Mouse (Mus musculus): Measurements from ENCODE around the gene Plcg2.

Plcg2 gene

DNA sequence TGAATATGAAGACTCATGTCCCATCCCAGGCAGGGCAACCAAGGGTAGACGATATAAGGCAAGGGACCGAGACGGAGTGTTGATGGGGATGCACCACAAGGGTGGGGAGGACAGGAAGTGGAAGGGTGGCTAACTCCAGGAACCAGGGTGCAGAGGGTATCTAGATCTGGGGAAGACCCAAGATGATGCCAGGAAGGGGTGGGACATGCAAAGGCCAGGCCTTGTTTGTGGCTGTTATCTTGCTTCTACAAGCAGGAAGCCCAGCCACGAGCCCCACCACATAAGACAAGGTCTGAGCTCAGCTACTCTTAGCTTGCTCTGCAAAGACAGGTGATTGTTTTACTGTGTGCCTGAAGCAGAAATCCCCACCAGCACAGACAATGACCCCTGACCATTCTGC is 50.4 kb downstream of the Plcg2 start:
- peak; percentile 95 for DNase-seq

DNA sequence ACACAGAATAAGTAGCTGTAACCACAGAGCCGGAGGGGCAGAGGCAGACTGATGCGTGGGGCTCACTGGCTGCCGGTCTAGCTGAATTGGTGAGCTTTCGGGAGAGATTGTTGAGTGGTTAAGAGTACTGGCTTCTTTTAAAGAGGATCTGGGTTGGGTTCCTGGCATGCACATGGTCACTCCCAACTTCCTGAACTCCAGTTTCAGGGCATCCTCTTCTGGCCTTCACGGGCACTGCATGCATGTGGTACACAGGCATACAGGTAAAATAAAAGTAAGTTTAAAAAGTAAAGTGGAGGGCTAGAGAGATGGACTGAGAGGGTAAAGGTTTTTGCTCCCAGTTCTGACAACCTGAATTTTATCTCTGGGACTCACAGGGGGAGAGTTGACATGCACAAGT is 52.4 kb downstream of the Plcg2 start:
- DNase-seq, result no peak

DNA sequence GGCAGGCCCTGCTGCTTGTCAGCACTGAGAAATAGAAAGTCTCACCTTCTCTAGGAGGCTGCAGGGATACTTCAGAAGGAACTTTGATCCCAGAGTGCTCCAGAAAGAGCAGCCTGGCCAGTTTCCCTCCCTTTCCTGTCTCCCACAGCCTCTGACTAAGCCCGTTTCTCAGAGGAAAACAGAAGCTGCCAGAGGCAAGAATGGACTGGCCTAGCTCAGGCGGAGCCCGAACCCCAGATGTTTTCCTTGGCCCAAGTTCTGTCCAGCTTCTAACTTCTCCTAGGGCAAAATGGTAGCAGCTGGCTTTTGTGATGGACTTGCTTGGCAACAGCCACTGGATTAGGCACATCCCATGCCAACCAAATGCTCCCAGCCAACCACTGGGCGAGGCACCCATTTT is 62.9 kb downstream of the Plcg2 start:
- DNase-seq, result peak; percentile 97

DNA sequence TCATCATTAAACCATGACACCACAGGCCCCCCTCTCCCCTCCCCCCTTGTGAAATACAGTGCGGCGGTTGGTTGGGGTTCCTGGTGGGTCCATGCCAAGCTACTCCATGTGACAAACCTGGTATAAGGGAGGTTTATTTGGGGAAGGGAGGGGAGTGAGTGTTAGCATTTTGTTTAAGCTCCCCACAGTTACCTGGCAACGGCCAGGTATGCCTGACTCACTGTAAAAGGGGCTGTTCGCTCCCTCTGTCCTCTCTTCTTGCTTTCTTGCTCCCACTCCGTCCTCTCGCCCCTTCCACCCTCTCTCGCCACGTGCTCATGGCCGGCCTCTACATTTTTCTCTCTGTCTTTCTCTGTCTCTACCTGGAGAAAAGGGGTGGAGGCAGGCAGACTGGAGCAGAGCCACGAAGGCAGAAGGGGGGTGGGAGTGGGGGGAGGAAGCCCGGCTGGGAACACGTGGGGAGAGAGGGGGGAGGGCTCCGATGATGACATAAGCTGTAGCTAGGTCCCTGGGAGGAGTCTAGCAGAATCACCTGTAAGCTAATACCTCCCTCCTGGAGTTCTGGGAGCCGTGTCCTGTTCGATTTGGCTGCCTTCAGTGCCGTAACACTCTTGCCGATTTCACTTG is 63.8 kb downstream of the Plcg2 start:
- DNase-seq, result no peak

DNA sequence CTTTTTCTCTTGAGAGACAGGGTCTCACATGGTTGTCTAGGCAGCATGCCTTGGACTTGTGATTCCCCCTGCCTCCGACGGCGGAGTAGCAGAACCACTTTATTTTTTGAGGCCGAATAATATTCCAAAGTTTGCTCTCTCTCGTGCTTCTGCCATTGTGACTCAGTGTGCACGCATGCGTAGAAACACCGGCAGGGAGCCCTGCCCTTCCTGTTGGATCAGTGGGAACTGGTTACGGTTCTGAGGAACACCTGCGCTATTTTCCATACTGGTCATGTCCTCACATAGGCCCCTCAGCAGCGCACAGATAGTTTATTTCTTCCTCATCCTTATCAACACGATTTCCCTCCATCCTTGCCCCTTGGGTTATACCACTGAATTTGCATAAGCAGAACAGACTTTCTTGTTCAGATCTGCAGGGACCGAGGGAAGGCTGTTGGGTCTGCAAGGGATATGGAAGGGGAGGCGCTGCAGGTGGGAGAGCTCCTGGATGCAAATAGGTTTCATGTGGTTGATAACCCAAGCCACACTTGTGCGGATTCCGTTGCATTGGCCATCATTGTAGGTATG is 64.4 kb downstream of the Plcg2 start:
- DNase-seq, result no peak

DNA sequence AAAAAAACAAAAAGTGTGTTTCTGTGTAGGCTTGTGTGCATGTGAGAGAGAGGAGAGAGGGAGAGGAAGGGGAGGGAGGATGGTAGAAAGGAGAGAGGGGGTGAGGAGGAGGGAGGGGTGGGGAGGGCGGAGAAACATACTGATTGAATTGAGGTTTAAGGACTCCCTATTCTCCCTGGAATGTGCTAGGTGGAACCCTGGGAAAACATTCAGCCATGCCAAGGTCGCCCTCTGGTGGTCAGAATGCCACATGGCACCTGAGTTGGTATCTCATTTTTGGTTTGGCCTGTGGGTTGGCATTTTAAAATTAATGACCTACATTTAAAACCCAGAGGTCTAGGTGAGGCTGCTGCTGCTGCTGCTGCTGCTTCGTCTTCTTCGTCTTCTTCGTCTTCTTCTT is 71.3 kb downstream of the Plcg2 start:
- DNase-seq, result no peak

DNA sequence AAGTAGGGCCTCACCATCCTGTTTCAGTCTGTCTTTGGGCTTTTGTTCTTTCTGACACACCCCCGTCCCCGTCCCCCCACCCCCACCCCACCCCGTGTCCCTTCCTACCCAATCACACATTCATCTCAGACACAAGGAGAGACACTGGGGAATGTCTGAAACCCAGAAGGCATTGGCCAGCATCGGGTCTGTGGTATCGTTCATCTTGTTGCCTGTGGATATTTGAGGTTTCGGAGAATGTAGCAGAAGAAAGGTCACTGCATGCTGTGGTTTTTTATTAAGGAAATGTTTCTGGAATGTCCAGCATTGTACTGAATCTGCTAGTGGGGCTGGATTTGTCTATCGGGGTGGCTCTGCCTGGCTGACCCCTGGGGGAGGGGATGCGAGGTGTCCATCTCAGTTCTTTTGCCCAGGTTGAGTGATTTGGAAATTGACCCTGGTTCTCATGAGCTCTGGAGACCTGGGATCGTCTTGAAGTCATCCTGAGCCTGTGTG is 78.2 kb downstream of the Plcg2 start:
- DNase-seq, result no peak

DNA sequence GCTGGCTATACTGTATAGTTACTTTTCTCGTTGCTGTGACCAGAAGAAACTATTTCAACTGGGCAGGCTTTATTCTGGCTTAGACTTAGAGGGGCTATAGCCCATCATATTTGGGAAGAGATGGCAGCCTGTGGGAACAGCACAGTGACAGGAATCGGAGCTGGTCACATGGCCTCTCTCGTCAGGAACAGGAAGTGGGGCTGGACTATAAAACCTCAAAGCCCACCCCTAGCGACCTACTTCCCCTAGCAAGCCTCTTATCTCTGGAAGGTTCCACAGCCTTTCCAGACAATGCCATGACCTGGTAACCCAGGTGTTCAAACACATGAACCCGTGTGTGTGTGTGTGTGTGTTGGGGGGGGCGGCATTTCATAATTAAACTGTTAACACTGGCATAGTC is 79.0 kb downstream of the Plcg2 start:
- DNase-seq, result no peak

DNA sequence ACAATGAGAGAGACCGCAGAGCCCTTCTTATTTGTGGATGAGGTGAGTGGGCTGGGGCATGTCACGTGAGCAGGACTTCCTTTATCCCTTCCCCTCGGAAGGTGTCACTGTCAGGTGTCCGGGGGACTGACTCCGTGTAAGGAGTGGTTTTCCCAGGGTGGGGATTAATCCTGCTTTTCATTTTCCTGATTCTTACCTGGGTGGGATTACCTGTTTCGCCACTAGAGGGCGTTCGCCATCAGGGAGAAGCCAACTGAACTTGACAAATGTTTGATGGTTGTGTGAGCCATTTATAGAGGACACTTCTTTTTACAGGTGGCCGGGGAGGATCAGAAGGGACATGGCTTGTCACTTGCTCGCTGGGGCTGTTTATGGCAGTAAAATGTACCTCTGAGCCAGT is 79.8 kb downstream of the Plcg2 start:
- DNase-seq, result no peak

DNA sequence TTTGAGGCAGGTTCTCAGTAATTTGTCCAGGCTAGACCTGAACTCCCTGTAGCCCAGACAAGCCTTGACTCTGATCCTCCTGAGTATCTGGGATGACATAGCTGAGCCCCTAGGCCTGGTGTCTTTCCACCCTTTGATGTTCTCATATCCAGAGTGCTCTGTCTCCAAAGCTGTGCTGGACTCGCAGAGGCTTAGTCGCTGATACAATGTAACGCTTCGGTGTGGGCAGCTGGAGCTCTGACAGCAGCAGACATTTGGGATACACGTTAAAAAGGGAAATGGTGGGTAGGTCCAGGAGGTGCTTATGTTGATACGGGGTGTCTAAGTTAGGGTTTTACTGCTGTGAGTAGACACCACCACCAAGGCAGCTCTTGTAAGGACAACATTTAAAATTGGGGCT is 80.8 kb downstream of the Plcg2 start:
- DNase-seq, result no peak

DNA sequence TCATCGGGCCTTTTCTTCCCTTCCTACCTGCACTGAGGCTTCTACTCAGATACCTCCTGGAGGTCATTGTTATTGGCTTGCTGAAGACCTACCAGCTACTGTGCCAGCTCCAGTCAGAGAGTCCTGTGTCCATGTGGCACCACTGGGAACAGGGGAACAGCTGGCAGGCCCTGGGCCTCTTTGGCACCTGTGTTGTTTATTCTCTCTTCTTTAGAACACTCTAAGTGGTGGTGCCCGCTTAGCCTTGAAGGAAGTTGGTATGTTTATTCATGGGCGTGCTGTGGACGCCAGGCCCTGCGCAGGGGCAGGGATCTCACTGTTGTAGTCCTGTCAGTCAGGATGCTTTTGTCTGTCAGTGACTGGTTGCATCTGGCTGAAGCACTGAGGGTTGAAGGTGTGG is 95.8 kb downstream of the Plcg2 start:
- no peak for DNase-seq

DNA sequence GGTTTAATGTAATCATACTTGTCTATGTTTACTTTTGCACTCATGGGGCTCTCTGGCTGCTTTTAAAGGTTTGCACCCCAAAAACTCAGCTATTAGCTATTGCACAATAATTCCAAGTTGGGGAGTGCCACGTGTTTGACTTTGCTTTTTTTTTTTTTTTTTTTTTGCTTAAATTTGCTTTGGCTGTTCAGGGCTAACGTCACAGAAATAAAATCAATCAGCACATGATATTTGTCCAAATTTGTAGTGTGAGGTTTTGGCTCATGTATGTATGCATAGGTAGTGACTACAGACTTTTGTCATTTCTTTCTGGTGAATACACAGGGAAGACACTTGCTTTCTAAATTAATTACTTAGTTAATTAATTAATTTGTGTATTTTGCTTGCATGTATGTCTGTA is 96.9 kb downstream of the Plcg2 start:
- DNase-seq, result no peak

DNA sequence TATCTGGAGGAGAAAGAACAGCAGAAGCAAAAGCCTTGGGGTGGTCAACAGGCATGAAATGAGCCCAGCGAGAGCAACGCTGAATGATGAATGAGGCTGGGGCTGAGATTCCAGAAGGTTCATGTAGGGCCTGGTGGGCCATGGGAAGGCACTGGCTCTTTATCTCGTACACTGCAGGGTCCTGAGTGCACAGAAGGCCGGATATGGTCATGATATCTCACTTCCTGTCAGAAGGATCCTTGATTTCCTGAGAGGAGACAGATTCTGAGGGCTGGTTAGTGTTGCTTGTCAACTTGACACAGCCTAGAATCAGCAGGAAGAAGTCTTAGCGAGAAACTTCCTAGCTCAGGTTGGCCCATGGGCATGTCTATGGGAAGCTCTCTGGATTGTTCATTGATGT is 98.7 kb downstream of the Plcg2 start:
- no peak for DNase-seq

DNA sequence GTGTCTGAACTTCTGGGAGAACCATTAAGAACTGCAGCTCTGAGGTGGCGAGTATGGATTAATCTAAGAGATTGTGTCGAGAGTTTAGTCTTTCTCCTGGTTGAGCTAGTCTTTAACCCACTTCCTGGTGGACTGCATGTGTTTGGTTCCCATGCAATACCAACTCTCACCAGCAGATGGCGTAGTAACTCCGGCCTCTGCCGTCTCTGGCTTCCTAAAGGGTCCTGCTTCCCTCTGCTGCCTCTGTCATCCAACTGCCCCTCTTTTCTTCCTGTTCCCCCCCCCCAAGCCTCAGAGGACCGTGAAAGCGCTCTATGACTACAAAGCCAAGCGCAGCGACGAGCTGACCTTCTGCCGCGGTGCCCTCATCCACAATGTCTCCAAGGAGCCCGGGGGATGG is 102.7 kb downstream of the Plcg2 start:
- no peak for DNase-seq

DNA sequence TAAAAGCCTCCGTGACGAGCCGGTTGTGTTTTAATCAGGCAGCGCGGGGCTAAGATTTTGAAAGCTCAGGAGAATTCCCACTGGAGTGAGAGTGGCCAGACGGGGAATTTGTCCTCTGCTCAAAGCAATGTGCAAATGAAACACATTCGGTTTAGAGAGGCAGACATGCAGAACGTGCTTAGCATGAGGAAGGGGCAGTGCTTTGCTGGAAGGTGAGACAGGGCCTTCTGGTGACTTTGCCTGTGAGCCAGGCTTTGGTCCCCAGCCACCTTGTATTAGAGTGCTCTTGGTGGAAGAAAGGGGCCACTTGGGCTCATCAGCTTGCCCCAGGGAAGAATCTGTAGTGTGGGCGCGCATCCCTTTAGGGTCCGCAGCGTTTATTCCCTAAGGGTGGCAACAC is 106.0 kb downstream of the Plcg2 start:
- DNase-seq, result no peak

DNA sequence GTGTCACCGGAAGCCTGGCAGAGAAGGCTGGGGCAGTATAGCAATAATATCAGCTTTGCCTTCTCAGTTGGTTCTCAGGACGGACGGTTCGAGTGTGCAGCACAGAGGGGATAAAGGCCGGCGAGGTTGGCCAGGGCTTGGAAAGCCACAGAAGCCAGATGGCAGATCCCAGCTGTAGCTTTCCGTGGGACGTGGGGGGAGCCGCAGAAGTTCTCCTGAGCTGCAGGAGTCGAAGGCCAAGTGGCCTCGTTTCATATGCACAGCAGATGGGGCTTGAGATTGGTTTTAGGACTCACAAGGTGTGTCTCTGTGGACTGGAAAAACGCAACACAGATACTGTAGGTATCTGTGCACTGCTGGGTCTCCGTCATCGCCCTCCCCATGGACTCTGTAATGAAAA is 106.6 kb downstream of the Plcg2 start:
- DNase-seq, result no peak

DNA sequence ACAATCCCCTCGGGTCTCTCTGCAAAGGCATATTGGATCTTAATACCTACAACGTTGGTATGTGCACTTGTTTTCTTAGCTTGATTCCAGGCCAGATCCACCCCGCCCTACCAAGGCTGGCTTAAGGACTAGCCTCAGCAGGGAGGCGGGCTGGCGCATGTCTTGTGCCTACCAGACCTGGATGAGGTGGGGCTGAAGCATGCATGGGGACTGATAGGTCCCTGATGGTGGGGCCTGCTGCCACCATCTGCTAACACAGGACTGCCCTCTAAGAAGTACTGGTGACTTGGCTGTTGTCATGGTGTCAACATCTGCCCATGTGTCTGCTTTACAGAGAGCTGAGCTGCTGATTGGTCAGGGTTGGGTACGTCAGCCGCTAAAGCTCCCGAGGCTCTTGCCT is 107.1 kb downstream of the Plcg2 start:
- DNase-seq, result no peak

DNA sequence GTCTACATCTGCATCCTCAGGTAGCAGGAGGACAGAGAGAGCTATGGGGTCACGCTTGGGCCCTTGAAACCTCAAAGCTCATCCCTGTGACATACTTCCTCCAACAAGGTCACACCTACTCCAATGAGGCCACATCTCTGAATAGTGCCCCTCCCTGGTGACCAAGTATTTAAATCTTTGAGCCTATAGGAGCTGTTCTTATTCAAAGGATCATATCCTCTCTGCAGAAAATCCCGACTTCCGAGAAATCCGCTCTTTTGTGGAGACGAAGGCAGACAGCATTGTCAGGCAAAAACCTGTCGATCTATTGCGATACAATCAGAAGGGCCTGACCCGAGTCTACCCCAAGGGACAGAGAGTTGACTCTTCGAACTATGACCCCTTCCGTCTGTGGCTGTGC is 112.4 kb downstream of the Plcg2 start:
- DNase-seq, result no peak

DNA sequence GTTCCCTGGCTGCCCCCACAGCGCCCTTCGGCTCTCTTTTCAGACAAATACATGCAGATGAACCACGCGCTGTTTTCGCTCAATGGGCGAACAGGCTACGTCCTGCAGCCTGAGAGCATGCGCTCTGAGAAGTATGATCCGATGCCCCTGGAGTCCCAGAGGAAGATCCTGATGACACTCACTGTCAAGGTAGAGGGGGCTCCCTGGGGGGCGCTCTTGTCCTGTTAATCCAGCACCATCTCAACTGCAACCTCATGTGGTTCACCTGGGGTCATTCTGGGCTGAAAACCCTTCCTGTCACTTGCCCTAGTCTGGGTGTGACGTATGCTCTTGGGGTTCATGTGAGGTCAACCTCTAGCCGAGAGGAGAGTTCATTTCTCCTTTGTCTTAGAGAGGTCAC is 114.8 kb downstream of the Plcg2 start:
- no peak for DNase-seq

DNA sequence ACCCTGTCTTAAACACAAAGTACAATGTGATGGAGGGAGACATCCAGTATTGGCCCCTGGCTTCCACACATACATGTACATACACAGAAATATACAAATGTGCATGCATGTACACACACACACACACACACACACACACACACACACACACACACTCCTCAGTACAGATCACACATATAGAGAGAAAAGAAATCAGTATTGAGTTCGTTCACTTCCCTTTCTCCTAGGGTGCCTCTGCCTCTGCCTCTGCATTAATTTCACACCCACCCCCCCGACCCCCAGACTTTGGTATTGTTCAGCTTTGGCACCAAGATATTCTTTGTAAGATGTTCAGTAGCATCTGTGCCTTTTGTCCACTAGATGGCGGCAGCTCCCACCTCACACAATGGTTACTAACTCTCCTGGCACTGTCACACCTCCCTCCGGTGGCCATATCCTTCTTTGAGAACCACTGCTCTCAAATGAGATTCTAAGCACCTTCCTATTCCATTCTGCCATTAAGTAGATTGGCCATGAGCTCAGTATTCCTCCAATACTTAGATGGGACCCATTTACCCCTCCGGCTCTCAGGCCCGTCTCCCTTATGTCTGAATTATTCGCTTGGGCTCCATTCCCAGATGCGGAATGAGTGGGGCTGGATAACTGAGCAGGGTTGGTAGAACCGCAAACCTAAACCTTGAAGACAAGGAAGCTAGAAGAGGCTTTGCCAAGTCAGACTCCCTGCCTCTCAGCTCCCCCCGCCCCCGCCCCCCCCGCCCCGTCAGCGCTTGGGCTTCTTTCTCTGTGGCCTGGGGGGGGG is 128.1 kb downstream of the Plcg2 start:
- no peak for DNase-seq

DNA sequence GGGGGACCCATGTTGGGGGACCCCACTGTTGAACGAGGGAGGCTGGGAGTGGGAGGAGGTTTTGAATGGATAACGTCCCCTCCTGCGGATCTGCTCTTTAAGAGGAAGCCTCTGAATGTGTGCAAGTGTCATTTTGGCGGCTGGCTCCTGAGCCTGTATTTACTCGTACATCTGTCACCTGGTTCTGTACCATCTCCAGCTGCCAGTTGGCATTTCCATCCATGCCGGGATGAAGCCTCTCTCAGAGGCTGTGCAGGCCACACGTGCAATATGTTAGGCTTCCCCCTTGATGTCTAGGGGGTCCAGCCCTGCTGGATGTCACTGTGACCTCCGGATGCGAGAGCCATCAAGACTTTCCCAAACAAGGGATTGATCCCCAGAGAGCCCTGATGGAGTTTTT is 129.0 kb downstream of the Plcg2 start:
- DNase-seq, result no peak

DNA sequence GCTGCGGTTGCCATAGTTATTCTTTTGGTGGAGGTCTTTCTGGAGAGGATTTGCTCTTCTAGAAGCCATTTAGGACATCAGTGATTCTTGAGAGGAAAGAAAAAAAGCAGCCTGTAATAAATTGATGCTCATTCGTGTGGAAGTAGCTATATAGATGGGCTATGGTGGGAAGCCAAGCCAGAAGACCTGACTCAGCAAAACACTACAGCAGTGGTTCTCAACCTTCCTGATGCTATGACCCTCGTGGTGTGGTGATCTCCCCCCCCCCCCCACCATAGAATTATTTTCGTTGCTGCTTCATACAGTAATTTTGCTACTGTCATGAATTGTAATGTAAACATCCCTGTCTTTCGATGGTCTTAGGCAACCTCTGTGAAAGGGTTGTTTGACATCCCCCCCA is 134.4 kb downstream of the Plcg2 start:
- DNase-seq, result no peak

DNA sequence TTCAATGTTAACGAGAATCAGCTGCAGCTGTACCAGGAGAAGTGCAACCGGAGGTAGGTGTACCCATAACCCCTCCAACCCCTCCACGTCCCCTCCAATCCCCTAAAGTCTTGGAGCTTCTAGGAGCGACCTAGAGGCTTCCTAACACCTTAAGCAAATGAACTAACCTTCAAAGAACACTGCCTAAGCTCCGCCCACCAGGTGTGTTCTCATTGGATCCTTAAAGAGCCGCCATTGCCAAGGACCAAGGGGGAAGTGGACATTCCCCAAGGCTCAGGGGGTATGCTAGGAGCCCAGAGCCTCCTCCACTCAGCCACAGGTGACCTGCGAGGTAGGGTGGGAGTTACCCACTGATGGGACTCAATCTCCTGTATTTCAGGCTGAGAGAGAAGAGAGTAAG is 136.3 kb downstream of the Plcg2 start:
- DNase-seq, result no peak

DNA sequence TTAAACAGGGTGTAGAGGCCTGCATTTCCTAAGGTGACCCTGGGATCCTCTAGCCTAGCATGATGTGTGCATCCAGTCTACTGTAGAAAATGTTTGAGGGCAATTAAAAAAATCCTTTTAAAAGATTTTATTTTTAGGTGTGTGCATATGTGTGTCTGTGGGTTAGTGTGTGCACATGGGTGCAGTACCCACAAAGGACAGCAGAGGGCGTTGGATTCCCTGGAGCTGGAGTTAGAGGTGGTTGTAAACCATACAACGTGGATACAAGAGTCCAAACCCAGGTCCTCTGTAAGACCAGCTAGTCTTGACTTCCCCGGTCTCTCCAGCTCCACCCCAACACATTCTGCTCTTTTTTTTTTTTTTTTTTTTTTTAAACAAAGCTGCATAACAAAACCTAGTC is 139.4 kb downstream of the Plcg2 start:
- DNase-seq, result no peak

DNA sequence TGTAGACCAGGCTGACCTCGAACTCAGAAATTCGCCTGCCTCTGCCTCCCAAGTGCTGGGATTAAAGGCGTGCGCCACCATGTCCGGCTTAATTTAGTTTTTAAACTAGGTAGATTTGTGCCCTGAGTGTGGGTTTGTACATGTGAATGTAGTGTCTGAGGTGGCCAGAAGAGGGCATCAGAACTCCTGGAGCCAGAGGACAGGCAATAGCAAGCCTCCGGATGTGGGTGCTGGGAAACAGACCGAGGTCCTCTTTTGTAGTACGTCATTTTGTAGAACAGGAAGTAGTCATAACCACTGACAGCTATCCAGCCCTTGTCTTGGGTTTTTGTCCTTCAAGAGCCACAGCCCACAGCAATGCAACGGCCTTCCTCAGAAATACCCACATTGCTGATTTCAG is 141.5 kb downstream of the Plcg2 start:
- DNase-seq, result no peak
